Mouse (Mus musculus) adrenal gland (tissue): ENCODE measurements around the gene Rrp9.
"Not testable (repeated sequence)": the region's sequence is repeated elsewhere in the genome, so short reads cannot be mapped to it uniquely, and the experiment has no call there.

Source experiments
- intact Hi-C: fragments of 180-260 bp; cut with DNase I; formaldehyde crosslinking; loops from one replicate; pipeline ENCODE4 v1.15.1; 2025

The Rrp9 gene

GRCm38 (mm10) chr9:106473081-106473752 lies 2.5 kb upstream of the Rrp9 start:
- intact Hi-C loops: loop anchor here (5.0 kb wide), 1 partner anchor 41 kb away; no protein-coding TSS in a partner anchor

GRCm38 (mm10) chr9:106473753-106474105 lies 2.0 kb upstream of the Rrp9 start:
- intact Hi-C loops: loop anchor here (5.0 kb wide), 1 partner anchor 41 kb away; no protein-coding TSS in a partner anchor

GRCm38 (mm10) chr9:106474456-106474855 lies 1.3 kb upstream of the Rrp9 start:
- intact Hi-C loops: loop anchor here (5.0 kb wide), 1 partner anchor 42 kb away; no protein-coding TSS in a partner anchor

- intact Hi-C loops: loop anchor here (5.0 kb wide), 1 partner anchor 168 kb away; no protein-coding TSS in a partner anchor
Observed at GRCm38 (mm10) chr9:106475046-106475445, 717 bp upstream of the Rrp9 start.

- intact Hi-C loops: loop anchor here (5.0 kb wide), 1 partner anchor 169 kb away; no protein-coding TSS in a partner anchor
Observed at GRCm38 (mm10) chr9:106476002-106476923, 500 bp downstream of the Rrp9 start.

- intact Hi-C loops: loop anchor here (5.0 kb wide), 1 partner anchor 170 kb away; no protein-coding TSS in a partner anchor
Observed at GRCm38 (mm10) chr9:106476924-106477484, 1.2 kb downstream of the Rrp9 start, which contains the start of gene Parp3. Parp3 (minus strand) TSS chr9:106476949.

GRCm38 (mm10) chr9:106477649-106478048 lies 1.9 kb downstream of the Rrp9 start:
- intact Hi-C loops: loop anchor here (5.0 kb wide), 1 partner anchor 170 kb away; no protein-coding TSS in a partner anchor

- intact Hi-C loops: loop anchor here (5.0 kb wide), 1 partner anchor 171 kb away; no protein-coding TSS in a partner anchor
Observed at GRCm38 (mm10) chr9:106478101-106478500, 2.3 kb downstream of the Rrp9 start.

- intact Hi-C loops: no loop called here
Observed at GRCm38 (mm10) chr9:106480541-106480940, 4.8 kb downstream of the Rrp9 start.

GRCm38 (mm10) chr9:106481075-106481474 lies 5.3 kb downstream of the Rrp9 start:
- intact Hi-C loops: no loop called here

- intact Hi-C loops: no loop called here
Observed at GRCm38 (mm10) chr9:106481676-106482075, 5.9 kb downstream of the Rrp9 start.

GRCm38 (mm10) chr9:106482578-106483115 lies 6.9 kb downstream of the Rrp9 start:
- intact Hi-C loops: no loop called here

- intact Hi-C loops: no loop called here
Observed at GRCm38 (mm10) chr9:106483136-106483535, 7.4 kb downstream of the Rrp9 start.

- intact Hi-C loops: no loop called here
Observed at GRCm38 (mm10) chr9:106483606-106484005, 7.8 kb downstream of the Rrp9 start.

- intact Hi-C loops: no loop called here
Observed at GRCm38 (mm10) chr9:106485076-106485475, 9.3 kb downstream of the Rrp9 start.

- intact Hi-C loops: not testable (repeated sequence)
Observed at GRCm38 (mm10) chr9:106487602-106488001, 11.8 kb downstream of the Rrp9 start.

- intact Hi-C loops: no loop called here
Observed at GRCm38 (mm10) chr9:106499667-106500066, 23.9 kb downstream of the Rrp9 start, which contains the start of gene Iqcf1. Iqcf1 (plus strand) TSS chr9:106499967.

GRCm38 (mm10) chr9:106501846-106502245 lies 26.1 kb downstream of the Rrp9 start:
- intact Hi-C loops: no loop called here

- intact Hi-C loops: no loop called here
Observed at GRCm38 (mm10) chr9:106504246-106504645, 28.5 kb downstream of the Rrp9 start.

GRCm38 (mm10) chr9:106509356-106509755 lies 33.6 kb downstream of the Rrp9 start:
- intact Hi-C loops: no loop called here
